8 mouse cellular contexts compared by ENCODE assay signal in genomic region chr3:66982181-66982911, GRCm38 (mm10). TPM values are rescaled to one million over a fixed set of nuclear protein-coding genes. Genes with fewer than 3 reads are reported as not detected.
DNase-seq lines count a peak whose midpoint lies in the region; ATAC-seq and TF ChIP-seq lines count a peak whose summit lies in the region.

No protein-coding gene starts in this region.

- H3K4me2 ChIP-seq in forebrain, embryonic 13.5 days, result peak overlapping the region; percentile 61
- H3K4me2 ChIP-seq in intestine, embryonic 14.5 days (ENCODE audit: low read length), result peak overlapping the region; percentile 13; the same call in 1 of the 2 replicates

- 3% methylated on average over 29 of the region's 29 CpGs for WGBS in lung, adult 2 months
- 0% methylated on average over 29 of the region's 29 CpGs for WGBS in forebrain, embryonic 13.5 days
- under 1% methylated on average over 29 of the region's 29 CpGs for WGBS in intestine, embryonic 14.5 days

- peaks cover 71% of the 10 kb centered on the region for H3K27me3 ChIP-seq in forebrain, embryonic 13.5 days
- H3K27me3 ChIP-seq in intestine, embryonic 14.5 days (replicated peaks; ENCODE audit: control insufficient read depth, insufficient read depth, low read length), result peaks cover 75% of the 10 kb centered on the region

- H3K9me3 ChIP-seq in forebrain, embryonic 13.5 days (replicated peaks), result no peaks in the 10 kb centered on the region
- no peaks in the 10 kb centered on the region for H3K9me3 ChIP-seq in intestine, embryonic 14.5 days (ENCODE audit: control insufficient read depth, low read length)

- peaks cover 5% of the 10 kb centered on the region for H3K4me1 ChIP-seq in lung, adult 2 months (ENCODE audit: control insufficient read depth, insufficient read depth, low read length)
- H3K4me1 ChIP-seq in forebrain, embryonic 13.5 days, result peaks cover 35% of the 10 kb centered on the region
- H3K4me1 ChIP-seq in intestine, embryonic 14.5 days (replicated peaks; ENCODE audit: control insufficient read depth, insufficient read depth, low read length), result peaks cover 11% of the 10 kb centered on the region

- H3K9ac ChIP-seq in forebrain, embryonic 13.5 days, result no peak overlapping the region
- no peak overlapping the region for H3K9ac ChIP-seq in intestine, embryonic 14.5 days (ENCODE audit: low read length)

- H3K4me3 ChIP-seq in lung, adult 2 months (replicated peaks; ENCODE audit: extremely low read depth, low read depth, low read length), result no peak overlapping the region
- peak overlapping the region; percentile 41 for H3K4me3 ChIP-seq in forebrain, embryonic 13.5 days
- H3K4me3 ChIP-seq in intestine, embryonic 14.5 days (ENCODE audit: low read depth, low read length), result no peak overlapping the region

- peak; percentile 46 for DNase-seq in lung, adult 2 months
- no peak for DNase-seq in lung, postnatal 36 days
- DNase-seq in MN1 (ENCODE audit: low spot score), result peak; percentile 69
- DNase-seq in intestine, embryonic 14.5 days (ENCODE audit: low spot score), result peak; percentile 85
- peak; percentile 12 to 21 for DNase-seq in thymus, adult 18-20 months

- ATAC-seq in forebrain, embryonic 13.5 days, result no peak
- no peak for ATAC-seq in intestine, embryonic 14.5 days (replicated peaks; ENCODE audit: low FRiP score, low TSS enrichment, low read depth)
- ATAC-seq in megakaryocyte progenitor cell, adult 5-6 weeks (replicated peaks; ENCODE audit: poor library complexity), result 0 out of 2 replicates have a peak, but pooled peaks have one; percentile 12
- ATAC-seq in granulocyte monocyte progenitor cell, adult 5-6 weeks (replicated peaks; ENCODE audit: poor library complexity, severe bottlenecking), result no peak

- TF ChIP-seq CTCF in lung, adult 2 months (IDR thresholded peaks at IDR 0.05; ENCODE audit: insufficient read depth, low read length), result no peak

- H3K27ac ChIP-seq in forebrain, embryonic 13.5 days, result no peak overlapping the region
- H3K27ac ChIP-seq in intestine, embryonic 14.5 days (ENCODE audit: low read depth), result no peak overlapping the region

- TF ChIP-seq POLR2A in lung, adult 2 months (IDR thresholded peaks at IDR 0.05; ENCODE audit: borderline replicate concordance, extremely low read depth, low read depth, low read length), result no peak

- H3K36me3 ChIP-seq in forebrain, embryonic 13.5 days (ENCODE audit: poor library complexity, severe bottlenecking), result no peaks in the 10 kb centered on the region
- H3K36me3 ChIP-seq in intestine, embryonic 14.5 days (ENCODE audit: control insufficient read depth, insufficient read depth, low read length), result no peaks in the 10 kb centered on the region

RNA-seq across cellular contexts. Expression of gene Shox2, which starts 0.8 kb away (rescaled TPM):
- 0.71 and 0.94 TPM in 2 replicates for polyA plus RNA-seq in lung, adult 2 months (2012; rRNA removed)
- polyA plus RNA-seq in forebrain, embryonic 13.5 days (2015; fragmentation: Nextera tagmentation; extraction: Ambion mirVana), result 12.2 and 15.2 TPM in 2 replicates
- polyA plus RNA-seq in intestine, embryonic 14.5 days (2014; fragmentation: Nextera tagmentation; extraction: Ambion mirVana), result 0.16 TPM in 1 of 2 replicates, not detected in the other
- total RNA-seq in megakaryocyte progenitor cell, adult 5-6 weeks (2015), result not detected in 2 replicates
- total RNA-seq in megakaryocyte progenitor cell, adult 5-6 weeks (2017), result not detected in 2 replicates
- total RNA-seq in granulocyte monocyte progenitor cell, adult 5-6 weeks (2014; fragmentation: Nextera tagmentation), result not detected in 2 replicates
- total RNA-seq in granulocyte monocyte progenitor cell, adult 5-6 weeks (2017), result not detected in 2 replicates

RNA-seq across cellular contexts. Expression of gene Rsrc1, which starts 1.2 kb away (rescaled TPM):
- polyA plus RNA-seq in lung, adult 2 months (2012; rRNA removed), result 2.7 and 4.1 TPM in 2 replicates
- polyA plus RNA-seq in forebrain, embryonic 13.5 days (2015; fragmentation: Nextera tagmentation; extraction: Ambion mirVana), result 29.4 and 32.4 TPM in 2 replicates
- polyA plus RNA-seq in intestine, embryonic 14.5 days (2014; fragmentation: Nextera tagmentation; extraction: Ambion mirVana), result 32.7 and 36.0 TPM in 2 replicates
- total RNA-seq in megakaryocyte progenitor cell, adult 5-6 weeks (2015), result 36.6 and 37.4 TPM in 2 replicates
- 40.4 and 57.6 TPM in 2 replicates for total RNA-seq in megakaryocyte progenitor cell, adult 5-6 weeks (2017)
- 41.4 and 44.6 TPM in 2 replicates for total RNA-seq in granulocyte monocyte progenitor cell, adult 5-6 weeks (2014; fragmentation: Nextera tagmentation)
- 53.2 and 55.3 TPM in 2 replicates for total RNA-seq in granulocyte monocyte progenitor cell, adult 5-6 weeks (2017)
